Mouse (Mus musculus) left cerebral cortex, adult 11 months (tissue): ENCODE measurements around the gene Notch4.
A peak's percentile ranks its signal among the peaks of the same experiment; 100 is the strongest.

Experiments
- DNase-seq: peaks from one replicate; pipeline ENCODE4 v3.0.0; 2022; ENCODE audit warnings: low spot score

Gene Notch4

DNA sequence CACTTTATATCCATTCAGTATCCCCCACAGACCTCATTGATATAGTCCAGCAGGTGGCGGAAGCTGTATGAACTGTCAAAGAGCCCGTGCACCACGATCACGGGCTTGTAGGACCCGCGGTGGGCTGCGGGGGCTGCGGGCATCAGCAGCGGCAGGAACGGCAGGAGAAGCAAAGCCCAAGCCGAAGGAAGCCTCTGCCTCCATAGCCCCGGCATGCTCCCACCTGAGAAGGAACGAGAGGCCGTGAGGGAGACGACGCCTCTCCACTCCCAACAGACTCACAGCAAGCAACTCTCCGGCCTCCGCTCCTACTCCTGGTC is 62.7 kb downstream of the Notch4 start:
- DNase-seq, result no peak

DNA sequence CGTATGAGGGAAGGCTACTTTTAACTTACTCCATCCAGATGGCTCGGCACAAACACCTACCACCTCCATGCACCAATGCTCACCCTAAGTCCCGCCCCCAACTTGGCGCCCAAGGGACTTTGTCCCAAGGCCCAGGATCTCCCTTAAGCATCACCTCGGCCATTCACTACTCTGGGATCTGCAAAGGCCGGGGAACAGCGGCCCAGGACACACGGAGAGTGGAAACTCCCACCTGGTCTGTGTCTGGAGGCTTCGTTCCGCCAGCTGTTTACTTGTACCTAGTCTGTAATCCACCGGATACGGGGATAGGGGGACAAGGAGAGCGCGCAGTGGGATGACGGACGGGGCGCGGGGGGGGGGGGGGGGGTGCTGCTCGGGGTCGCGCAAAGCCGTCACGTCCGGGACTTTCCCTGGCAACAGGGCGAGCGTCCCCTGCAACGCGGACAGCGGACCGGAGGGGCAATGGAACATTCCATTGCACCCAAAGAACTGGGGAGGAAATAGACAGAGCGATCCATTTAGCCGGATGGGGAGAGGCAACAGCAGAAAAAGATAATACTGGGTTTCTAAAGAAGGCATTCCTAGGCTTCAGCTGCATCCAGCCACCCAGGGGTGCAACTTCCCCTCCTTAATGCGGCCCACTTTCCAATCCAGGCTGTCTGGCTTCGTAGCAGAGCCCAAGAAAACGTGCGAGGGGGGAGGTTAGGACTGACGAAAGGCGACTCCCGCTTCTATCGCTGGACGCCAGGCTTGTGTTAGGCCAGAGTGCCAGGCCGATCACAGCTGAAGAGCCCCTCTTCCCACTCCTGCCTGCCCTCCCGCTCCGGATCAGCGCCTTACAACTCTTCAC is 63.2 kb downstream of the Notch4 start:
- peak; percentile 83 for DNase-seq

DNA sequence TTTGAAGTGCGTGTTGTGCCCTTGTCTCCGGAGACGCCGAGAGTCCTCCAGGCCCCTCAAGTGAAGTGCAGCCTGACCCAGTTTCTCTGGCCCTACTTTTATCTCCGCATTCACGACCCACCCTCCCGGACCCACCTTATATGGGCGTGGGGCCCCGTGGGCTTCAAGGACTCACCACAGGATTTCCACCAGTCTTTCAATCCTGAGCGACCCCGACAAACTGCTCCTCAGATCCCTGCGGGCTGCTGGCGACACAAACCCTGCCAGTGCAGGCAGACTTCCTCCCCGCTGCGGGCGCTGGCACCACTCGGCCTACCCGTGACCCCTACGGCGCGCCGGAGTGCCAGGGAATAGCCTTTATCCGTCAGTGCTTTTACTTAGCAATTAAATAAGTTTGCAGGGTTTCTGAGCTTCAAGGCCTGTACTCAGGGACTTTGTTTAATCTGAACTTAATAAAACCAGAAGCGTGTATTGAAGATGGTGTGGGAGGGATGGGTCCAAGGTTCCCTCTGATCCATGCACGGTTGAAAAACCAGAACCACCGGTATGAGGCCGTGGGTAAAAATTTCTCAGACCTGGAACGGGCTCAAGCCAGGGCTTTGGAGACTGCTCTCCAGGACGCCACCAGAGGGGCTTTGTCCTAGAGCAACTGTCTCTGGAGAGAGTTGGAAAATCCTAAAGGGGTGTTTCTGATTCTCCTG is 64.0 kb downstream of the Notch4 start, which contains the start of gene Ppt2:
TSS of gene Ppt2 (minus strand) at position 568 of the 701 bp plus-strand sequence.
- DNase-seq, result no peak

GRCm38 (mm10) chr17:34628644-34628967 is 64.5 kb downstream of the Notch4 start:
- no peak for DNase-seq

DNA sequence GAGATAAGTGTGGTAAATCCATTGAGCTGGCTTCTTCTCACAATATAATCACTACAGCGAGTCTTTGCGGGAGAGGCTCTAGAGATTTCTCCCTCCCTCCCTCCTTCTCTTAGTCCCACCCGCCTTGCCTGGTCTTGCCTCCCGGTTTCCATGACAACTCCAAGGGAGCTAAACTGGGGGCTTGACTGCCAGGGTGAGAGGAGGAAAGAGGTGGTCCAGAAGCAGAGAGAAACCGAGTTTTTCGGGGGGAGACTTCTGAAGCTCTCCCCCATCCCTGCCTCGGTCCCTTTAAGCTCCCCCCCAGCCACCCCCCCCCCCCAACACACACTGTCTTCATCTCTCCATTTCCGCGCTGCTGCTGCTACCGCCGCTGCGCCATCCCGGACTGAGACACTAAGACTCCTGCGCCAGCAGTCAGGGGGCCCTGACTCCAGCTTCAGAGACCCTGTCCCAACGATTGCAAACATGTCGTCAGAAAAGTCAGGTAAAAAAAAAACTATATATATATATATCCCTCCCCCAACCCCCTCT is 65.2 kb downstream of the Notch4 start, which contains the start of gene Prrt1:
TSS of gene Prrt1 (plus strand) at position 313 of the 531 bp plus-strand sequence.
- DNase-seq, result no peak

GRCm38 (mm10) chr17:34629796-34630603 is 65.9 kb downstream of the Notch4 start:
- no peak for DNase-seq

- no peak for DNase-seq
Observed at GRCm38 (mm10) chr17:34630761-34631301, 66.8 kb downstream of the Notch4 start.

- no peak for DNase-seq
Observed at GRCm38 (mm10) chr17:34631647-34632046, 67.6 kb downstream of the Notch4 start.

DNA sequence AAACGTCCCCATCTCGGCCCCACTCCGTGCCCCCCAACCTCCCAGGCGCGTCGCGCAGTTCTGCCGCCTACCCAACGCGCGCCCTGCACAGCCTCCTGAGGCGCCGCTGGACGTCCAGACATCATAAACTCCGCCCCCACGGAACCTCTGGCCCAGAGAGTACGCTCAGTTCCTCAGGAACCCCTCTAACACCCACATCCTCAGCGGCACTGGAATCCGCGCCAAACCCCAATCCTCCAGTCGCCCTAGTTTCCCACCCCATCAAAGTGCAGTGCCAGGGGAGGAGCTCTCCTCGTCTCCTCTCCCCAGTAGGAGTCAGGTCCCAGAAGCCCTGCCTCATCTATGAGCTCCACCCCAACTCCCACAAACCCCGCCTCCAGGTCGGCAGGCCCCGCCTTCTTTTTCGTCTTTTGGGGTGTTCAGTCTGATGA is 68.2 kb downstream of the Notch4 start:
- peak; percentile 81 for DNase-seq

DNA sequence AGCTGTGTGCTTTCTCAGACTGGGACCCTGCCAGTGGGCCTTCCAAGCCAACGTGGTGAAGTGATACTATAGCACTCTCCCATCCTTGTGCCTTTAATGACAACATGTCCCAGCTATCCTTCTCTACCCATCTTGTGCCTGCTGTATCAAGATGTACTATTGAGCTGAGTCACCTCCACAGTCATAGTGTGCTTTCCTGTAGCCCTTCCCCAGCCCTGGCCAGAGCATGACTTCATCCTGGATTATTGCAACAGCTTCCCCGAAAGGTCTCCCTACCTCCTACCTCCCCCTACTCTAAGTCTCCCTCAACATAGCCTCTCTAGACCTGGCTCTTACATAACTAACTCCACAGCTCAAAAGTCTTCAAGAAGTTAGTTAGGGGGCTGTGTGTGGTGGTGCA is 71.6 kb downstream of the Notch4 start:
- DNase-seq, result no peak

GRCm38 (mm10) chr17:34637459-34637858 is 73.4 kb downstream of the Notch4 start:
- no peak for DNase-seq
